ENCODE assay signal across 8 mouse cellular contexts in genomic region chr11:98748506-98749416, GRCm38 (mm10). TPM values are rescaled to one million over a fixed set of nuclear protein-coding genes. Genes with fewer than 3 reads are reported as not detected.
DNase-seq lines count a peak whose midpoint lies in the region; ATAC-seq and TF ChIP-seq lines count a peak whose summit lies in the region.
"Had no signal": no experiment of that assay in that cellular context is flagged by ENCODE, and none has a peak within 500 bp of the region (broad histone marks: within the 10 kb centered on the region; RNA-seq: fewer than 3 reads in every experiment).

No protein-coding gene starts in this region.

- H3K27ac ChIP-seq in forebrain, embryonic 10.5 days: peak overlapping the region; percentile 85
- peak overlapping the region; percentile 93 for H3K27ac ChIP-seq in intestine, embryonic 15.5 days
- no peak overlapping the region for H3K27ac ChIP-seq in thymus, adult 2 months (ENCODE audit: control insufficient read depth, insufficient read depth, low read length)

- H3K4me2 ChIP-seq in intestine, embryonic 15.5 days (replicated peaks): peak overlapping the region; percentile 62

- no peak for TF ChIP-seq POLR2A in thymus, adult 2 months (IDR thresholded peaks at IDR 0.05; ENCODE audit: control insufficient read depth, extremely low read depth, insufficient read depth, low read length, poor library complexity)

- H3K27me3 ChIP-seq in forebrain, embryonic 10.5 days (ENCODE audit: poor library complexity, severe bottlenecking): peaks cover 7% of the 10 kb centered on the region; the same call in 1 of the 2 replicates
- no peaks in the 10 kb centered on the region for H3K27me3 ChIP-seq in intestine, embryonic 15.5 days (replicated peaks)
- H3K27me3 ChIP-seq in thymus, adult 2 months (ENCODE audit: control insufficient read depth, insufficient read depth, low read length): no peaks in the 10 kb centered on the region

- peaks cover 7% of the 10 kb centered on the region for H3K36me3 ChIP-seq in forebrain, embryonic 10.5 days (replicated peaks)
- H3K36me3 ChIP-seq in intestine, embryonic 15.5 days: 0 out of 2 replicates have a peak, but pooled peaks cover 7% of the 10 kb centered on the region
- no peaks in the 10 kb centered on the region for H3K36me3 ChIP-seq in thymus, adult 2 months (ENCODE audit: control insufficient read depth, insufficient read depth, low read length)

- peak overlapping the region; percentile 27 for H3K9ac ChIP-seq in intestine, embryonic 15.5 days

- ATAC-seq in intestine, embryonic 15.5 days: no peak

- peaks cover 92% of the 10 kb centered on the region for H3K4me1 ChIP-seq in forebrain, embryonic 10.5 days
- peaks cover 96% of the 10 kb centered on the region for H3K4me1 ChIP-seq in intestine, embryonic 15.5 days (replicated peaks)
- H3K4me1 ChIP-seq in thymus, adult 2 months (replicated peaks; ENCODE audit: control insufficient read depth, insufficient read depth, low read length): peaks cover 63% of the 10 kb centered on the region

- WGBS in forebrain, embryonic 10.5 days: 29% methylated on average over 15 of the region's 15 CpGs
- WGBS in intestine, embryonic 15.5 days: 16% methylated on average over 15 of the region's 15 CpGs
- 52% methylated on average over 15 of the region's 15 CpGs for WGBS in thymus, adult 2 months

- DNase-seq in 416B (ENCODE audit: low read depth) (peak; percentile 85), ES-CJ7 (ENCODE audit: low read depth, low spot score) (peak; percentile 42)
- DNase-seq in forebrain, embryonic 10.5 days (ENCODE audit: extremely low spot score, low spot score): no peak
- peak; percentile 91 for DNase-seq in lung, postnatal 10 days
- no peak for DNase-seq in thymus, adult 2 months
- DNase-seq in layer of hippocampus, adult 8-10 months (ENCODE audit: low spot score in 2 of 2): no peak

- peak overlapping the region; percentile 36 for H3K4me3 ChIP-seq in forebrain, embryonic 10.5 days
- no peak overlapping the region; the same call in 1 of the 2 replicates for H3K4me3 ChIP-seq in intestine, embryonic 15.5 days (replicated peaks)
- no peak overlapping the region for H3K4me3 ChIP-seq in thymus, adult 2 months (ENCODE audit: control insufficient read depth, insufficient read depth, low read length)

- TF ChIP-seq CTCF in thymus, adult 2 months (IDR thresholded peaks at IDR 0.05; ENCODE audit: borderline replicate concordance, control insufficient read depth, extremely low read depth, insufficient read depth, low read length, poor library complexity): no peak

- no peaks in the 10 kb centered on the region for H3K9me3 ChIP-seq in forebrain, embryonic 10.5 days
- H3K9me3 ChIP-seq in intestine, embryonic 15.5 days: no peaks in the 10 kb centered on the region

RNA-seq across cellular contexts. Expression of gene Thra, which starts 8.3 kb away (rescaled TPM):
- polyA plus RNA-seq in forebrain, embryonic 10.5 days (2016; fragmentation: Nextera tagmentation; extraction: Ambion mirVana): 9.5 and 10.9 TPM in 2 replicates
- polyA plus RNA-seq in intestine, embryonic 15.5 days (2015; fragmentation: Nextera tagmentation; extraction: Ambion mirVana): 42.7 and 45.5 TPM in 2 replicates
- polyA plus RNA-seq in thymus, adult 2 months (2012; rRNA removed): 36.8 and 41.5 TPM in 2 replicates
- total RNA-seq in layer of hippocampus, adult 8-10 months (2022): 100 to 1,000 TPM; 919 to 985 (median 938) TPM

RNA-seq across cellular contexts. Expression of gene Med24, which starts 19.5 kb away (rescaled TPM):
- 69.7 and 77.3 TPM in 2 replicates for polyA plus RNA-seq in forebrain, embryonic 10.5 days (2016; fragmentation: Nextera tagmentation; extraction: Ambion mirVana)
- polyA plus RNA-seq in intestine, embryonic 15.5 days (2015; fragmentation: Nextera tagmentation; extraction: Ambion mirVana): 39.6 and 42.5 TPM in 2 replicates
- polyA plus RNA-seq in thymus, adult 2 months (2012; rRNA removed): 179 and 196 TPM in 2 replicates
- 100 to 1,000 TPM; 118 to 162 (median 138) TPM for total RNA-seq in layer of hippocampus, adult 8-10 months (2022)

RNA-seq across cellular contexts. Expression of gene Nr1d1, which starts 26.4 kb away (rescaled TPM):
- polyA plus RNA-seq in forebrain, embryonic 10.5 days (2016; fragmentation: Nextera tagmentation; extraction: Ambion mirVana): 1.5 TPM in 2 replicates
- polyA plus RNA-seq in intestine, embryonic 15.5 days (2015; fragmentation: Nextera tagmentation; extraction: Ambion mirVana): 2.6 and 2.7 TPM in 2 replicates
- polyA plus RNA-seq in thymus, adult 2 months (2012; rRNA removed): 34.4 and 37.7 TPM in 2 replicates
- total RNA-seq in layer of hippocampus, adult 8-10 months (2022): 10 to 100 TPM; 86.6 to 99.6 (median 92.7) TPM

RNA-seq across cellular contexts. Expression of gene Msl1, which starts 46.6 kb away (rescaled TPM):
- 22.9 and 24.1 TPM in 2 replicates for polyA plus RNA-seq in forebrain, embryonic 10.5 days (2016; fragmentation: Nextera tagmentation; extraction: Ambion mirVana)
- 18.9 and 19.7 TPM in 2 replicates for polyA plus RNA-seq in intestine, embryonic 15.5 days (2015; fragmentation: Nextera tagmentation; extraction: Ambion mirVana)
- polyA plus RNA-seq in thymus, adult 2 months (2012; rRNA removed): 50.3 and 66.0 TPM in 2 replicates
- total RNA-seq in layer of hippocampus, adult 8-10 months (2022): 100 to 1,000 TPM; 140 to 201 (median 177) TPM

RNA-seq across cellular contexts. Expression of gene Csf3, which starts 47.7 kb away (rescaled TPM):
- polyA plus RNA-seq in forebrain, embryonic 10.5 days (2016; fragmentation: Nextera tagmentation; extraction: Ambion mirVana): not detected in 2 replicates
- not detected in 2 replicates for polyA plus RNA-seq in intestine, embryonic 15.5 days (2015; fragmentation: Nextera tagmentation; extraction: Ambion mirVana)
- 0.14 and 0.22 TPM in 2 replicates for polyA plus RNA-seq in thymus, adult 2 months (2012; rRNA removed)
- not detected for total RNA-seq in layer of hippocampus, adult 8-10 months (2022)
- polyA plus RNA-seq: liver, embryonic 16.5 days had no signal

Comparison
In these comparisons a context has a peak if more than half of its experiments do, and no peak if none do; other contexts are left out.
1. DNase-seq: peak in 416B (single experiment), ES-CJ7 (single experiment) and lung, postnatal 10 days (single experiment); none in forebrain, embryonic 10.5 days (single experiment), thymus, adult 2 months (single experiment) and layer of hippocampus, adult 8-10 months (0 of 2).